Mouse (Mus musculus) gastrocnemius, postnatal 4 days (tissue): Measurements from ENCODE around the gene Sult1a1. TPM values are rescaled to one million over a fixed set of nuclear protein-coding genes. Genes with fewer than 3 reads are reported as not detected.

Source experiments
- DNase-seq, 2 experiments: peaks; one replicate each; pipeline ENCODE4 v3.0.0; 2021 to 2022; ENCODE audit warnings: low spot score in 2 of 2, mixed read lengths in 2 of 2
- total RNA-seq, 2 experiments: library from RNA; stranded (reverse); gene quantifications; 2 replicates each; pipeline ENCODE4 v1.2.3; 2021

Gene Sult1a1
- total RNA-seq, 2 experiments from 2014 or later, result 13.1 to 14.2 TPM

DNA sequence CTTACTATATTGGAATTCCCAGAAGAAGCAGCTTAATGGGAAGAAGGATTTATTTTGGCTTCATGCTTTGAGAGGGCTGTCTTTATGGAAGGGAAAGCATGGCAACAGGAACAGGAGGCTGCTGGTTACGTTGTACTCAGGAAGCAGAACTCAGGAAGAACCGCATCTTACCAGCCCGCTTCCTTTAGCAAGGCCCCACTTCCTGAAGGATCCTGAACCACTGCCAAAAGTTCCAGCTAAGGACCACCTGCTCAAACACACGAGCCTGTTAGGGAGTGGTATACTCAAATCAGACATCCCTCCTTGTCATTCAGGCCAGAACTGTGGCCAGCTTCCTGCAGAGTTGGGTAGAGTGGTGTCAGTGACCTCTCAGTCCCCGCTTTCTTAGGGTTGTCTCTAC is 7.8 kb downstream of the Sult1a1 start:
- no peak for DNase-seq

DNA sequence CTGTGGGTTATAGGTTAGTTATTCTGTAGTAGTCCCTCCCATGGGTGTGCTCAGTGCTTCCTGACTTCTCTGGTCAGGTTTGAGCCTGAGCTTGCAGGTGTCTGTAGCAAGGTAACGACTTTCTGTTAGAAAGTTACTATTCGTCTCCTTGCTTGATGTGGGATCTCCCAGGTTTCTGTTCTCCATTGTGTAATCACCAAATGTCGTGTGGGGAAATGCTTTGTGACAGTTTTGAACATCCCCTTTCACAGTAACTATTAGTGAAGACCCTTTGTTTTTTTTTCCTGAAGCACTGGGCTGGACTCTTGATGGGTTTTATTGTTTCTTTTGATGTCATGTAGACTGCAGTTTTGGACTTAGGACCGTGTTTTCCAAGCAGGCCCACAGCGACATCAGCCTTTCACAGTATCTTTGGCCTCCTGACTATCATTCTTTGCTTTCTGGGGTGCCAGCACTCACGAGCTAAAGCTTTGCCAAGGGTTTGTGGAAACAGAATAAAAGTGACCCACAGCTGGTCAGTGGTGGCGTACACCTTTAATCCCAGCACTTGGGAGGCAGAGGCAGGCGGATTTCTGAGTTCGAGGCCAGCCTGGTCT is 8.6 kb downstream of the Sult1a1 start:
- DNase-seq, result no peak

DNA sequence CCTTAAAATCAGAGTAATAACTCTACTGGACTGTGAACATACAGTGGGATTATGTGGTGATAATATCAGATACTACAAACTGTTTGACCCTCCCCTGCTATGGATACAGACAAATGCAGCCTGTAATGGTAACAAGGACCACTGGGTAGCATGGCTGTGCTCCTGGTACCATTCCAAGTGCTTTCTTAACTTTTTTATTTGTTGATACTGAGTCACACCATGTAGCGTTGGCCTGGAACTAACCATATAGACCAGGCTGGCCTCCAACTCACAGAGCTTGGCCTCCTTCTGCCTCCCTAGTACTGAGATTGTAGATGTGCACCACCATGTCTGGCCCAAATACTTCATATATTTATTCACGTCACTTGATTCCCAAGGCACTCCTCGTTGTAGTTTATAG is 11.0 kb downstream of the Sult1a1 start:
- DNase-seq, result no peak

DNA sequence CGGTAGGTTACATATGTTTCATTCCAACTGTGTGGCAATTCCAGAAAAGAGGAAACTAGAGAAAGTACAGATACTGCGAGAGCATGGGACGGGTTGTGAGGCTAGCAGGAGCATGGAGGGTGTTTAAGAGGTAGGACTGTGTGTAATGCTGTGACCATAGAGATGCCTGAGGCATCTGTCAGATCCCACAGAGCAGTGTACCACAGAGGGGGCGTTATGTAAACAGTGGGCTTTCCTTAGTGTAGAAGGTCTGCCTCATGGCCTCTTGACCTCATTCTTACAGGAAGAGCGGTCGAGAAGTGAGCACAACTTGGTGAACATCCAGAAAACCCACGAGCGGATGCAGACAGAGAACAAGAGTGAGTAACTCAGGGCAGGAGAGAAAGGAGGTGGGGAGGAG is 12.6 kb downstream of the Sult1a1 start:
- DNase-seq, result no peak

DNA sequence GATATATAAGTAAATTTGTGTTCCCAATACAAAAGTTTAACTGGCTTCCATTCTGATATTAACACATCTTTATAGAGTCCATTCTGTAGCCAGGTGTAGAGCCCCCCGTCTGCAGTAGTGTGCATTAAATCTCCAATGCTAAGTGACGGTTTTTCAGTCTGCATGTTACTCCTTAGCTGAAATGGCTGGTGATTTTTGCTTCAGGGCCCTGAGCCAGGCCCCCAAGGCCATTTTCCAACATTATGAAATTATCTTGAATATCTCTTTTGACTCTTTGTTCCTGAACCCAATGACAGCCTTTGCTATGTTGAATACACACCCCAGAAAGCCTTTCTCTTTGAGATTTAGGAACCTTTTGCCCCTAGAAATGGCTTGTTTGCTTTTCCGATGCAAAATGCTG is 16.5 kb downstream of the Sult1a1 start:
- no peak for DNase-seq

DNA sequence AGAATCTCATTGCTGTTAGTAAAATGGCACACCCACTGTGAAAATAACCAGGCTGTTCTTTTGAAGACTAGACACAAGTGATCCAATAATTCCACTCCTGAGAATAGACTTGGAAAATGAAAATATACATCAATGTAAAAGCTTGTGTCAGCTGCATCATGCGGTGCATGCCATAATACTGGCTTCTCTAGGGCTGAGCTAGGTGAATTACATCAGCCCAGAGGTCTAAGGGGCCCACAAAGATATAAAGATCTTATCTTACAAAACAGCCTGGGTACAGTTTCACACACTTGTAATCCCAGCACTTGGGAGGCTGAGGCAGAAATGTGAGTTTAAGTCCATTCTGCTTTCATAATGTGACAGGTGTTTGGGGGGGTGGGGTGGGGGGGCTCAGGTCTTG is 18.7 kb downstream of the Sult1a1 start:
- DNase-seq, result no peak

DNA sequence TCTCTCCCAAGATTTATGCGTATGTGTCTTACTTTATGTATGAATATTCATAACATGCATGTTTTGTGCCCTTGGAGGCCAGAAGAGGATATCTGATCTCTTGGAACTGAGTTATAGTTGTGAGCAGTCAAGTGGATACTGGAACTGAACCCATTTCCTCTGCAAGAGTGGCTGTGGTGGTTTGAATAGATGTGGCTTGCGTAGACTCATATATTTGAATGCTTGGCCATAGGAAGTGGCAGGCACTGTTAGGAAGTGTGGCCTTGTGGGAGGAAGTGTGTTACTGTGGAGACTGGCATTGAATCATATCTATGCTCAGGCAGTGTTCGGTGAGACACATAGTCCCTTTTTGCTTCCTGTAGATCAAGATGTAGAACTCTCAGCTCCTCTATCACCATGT is 20.5 kb downstream of the Sult1a1 start:
- no peak for DNase-seq

DNA sequence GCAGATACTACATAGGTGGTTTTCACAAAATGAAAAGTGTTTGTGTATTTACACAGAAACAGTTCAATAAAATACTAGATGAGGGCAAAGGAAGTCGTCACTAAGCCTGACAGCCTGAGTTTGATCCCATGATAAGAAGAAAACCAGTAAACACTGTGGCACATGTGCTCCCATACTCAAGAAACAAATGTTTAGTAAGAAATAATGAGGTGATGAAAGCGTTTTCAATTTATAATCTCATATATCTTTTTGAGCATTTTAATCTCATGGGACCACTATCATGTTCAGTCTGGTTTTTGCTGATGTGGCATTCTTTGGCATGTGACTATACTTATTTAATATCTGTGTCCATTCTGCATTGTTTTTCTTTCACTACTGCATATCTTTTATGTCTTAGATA is 22.2 kb downstream of the Sult1a1 start:
- no peak for DNase-seq

DNA sequence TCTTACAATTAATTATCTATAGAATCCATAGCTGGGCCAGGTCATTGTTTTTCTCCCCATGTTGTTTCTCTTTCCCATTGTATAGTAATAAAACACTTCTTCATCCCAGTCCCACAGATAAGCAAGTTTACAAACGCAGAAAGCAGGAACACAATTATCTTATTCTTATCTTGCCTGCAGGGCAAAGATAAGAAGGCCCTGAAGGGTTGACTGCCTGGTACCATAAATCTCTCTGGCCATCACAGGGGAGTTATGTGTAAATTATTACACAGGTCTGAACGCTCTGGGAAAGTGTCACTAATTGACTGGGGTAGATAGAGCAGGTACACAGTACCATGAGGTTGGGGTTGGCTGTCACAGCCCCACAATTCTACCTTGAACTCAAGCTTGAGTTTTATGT is 25.4 kb downstream of the Sult1a1 start:
- DNase-seq, result no peak

DNA sequence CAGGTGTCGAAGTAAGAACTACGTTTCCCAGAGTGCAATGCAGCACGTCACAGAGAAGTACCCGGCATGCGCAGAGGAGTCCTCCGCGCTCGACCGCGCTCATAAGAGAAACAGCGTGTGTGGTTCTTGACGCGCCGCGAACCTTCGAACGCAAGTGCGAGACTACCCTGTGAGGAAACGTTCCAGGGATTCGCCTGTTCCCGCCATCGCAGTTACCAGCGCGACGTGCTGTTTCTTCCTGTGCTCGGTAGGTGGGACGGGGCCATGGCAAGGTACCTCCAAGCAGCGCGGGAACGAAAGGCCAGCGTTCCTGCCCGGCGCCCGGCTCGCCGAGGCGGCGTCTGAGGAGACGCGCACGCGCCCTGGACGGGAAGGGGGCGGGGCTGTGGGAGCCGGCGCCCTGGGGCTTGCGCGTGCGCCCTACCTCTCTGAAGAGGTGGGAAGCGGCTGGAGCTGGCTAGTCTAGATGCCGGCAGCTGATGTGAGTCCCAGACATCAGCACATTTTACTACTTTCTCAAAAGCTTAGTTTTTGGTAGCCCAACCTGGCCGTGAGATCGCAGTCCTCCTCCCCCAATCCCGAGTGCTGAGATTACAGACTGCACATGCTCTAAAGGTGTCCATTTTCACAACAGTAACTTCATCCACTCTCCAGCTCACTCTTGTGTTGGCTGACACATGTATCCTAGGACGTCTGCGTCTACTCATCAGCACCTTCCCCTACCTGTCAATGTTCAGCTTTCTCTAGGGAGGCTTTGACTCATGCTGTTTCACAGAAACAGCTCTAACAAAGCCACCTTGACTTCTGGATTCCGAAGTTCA is 26.8 kb downstream of the Sult1a1 start, which contains the start of gene Sgf29:
Gene Sgf29 (plus strand): TSS at position 79 of the 821 bp plus-strand sequence.
- peak; percentile 91 to 94 for DNase-seq

DNA sequence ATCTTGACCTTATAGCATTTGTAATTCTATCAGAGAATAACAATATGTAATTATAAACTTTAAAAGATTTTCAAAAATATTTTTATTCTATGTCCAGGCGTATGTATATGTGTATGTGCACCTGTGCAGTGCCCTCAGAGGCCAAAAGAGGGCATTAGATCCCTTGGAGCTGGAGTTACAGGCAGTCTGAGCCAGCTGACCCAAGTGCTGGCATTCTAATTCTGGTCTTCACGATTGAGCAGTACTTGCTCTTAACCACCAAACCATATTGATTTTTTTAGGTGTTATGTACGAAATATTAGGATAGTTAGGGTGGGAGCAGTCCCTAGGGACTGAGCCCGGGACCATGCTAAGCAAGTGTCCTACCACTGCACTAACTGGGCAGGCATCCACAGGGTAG is 27.7 kb downstream of the Sult1a1 start:
- DNase-seq, result no peak

DNA sequence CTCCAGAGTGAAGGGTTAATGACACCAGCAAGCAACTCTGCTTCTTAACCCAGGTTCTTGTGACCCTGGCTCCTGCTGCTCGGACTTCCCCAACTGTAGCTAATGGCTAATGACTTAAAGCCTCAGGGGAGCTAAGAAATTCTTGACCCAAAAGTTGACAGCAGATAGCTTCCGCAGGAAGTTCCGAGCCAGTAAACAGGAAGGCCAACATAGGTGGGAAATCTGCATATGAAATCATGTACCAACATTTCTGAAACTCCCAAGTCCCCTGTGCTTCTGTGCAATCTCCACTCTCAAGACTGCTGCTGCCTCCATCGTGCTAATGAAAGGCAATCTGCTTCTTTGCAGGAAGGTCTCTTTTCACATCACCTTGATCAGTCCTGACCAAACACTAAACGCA is 30.5 kb downstream of the Sult1a1 start:
- no peak for DNase-seq

DNA sequence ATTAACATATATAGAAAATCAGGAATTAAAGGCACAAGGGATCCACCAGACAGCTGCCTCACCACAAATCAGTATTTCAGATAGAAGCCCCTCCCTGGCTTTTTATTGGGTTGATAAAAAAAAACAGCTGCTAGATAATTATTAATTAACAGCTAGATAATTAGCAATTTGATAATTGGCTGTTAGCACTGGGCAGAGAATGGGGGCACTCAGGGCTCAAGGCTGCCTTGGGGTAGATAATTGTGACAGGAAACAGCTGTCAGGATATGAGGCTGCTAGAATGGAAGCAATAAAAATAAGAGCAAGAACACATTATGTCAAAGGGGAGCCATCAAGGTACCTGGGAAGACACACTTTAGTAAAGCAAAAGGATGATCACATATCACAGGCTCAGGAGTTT is 31.3 kb downstream of the Sult1a1 start:
- DNase-seq, result no peak

DNA sequence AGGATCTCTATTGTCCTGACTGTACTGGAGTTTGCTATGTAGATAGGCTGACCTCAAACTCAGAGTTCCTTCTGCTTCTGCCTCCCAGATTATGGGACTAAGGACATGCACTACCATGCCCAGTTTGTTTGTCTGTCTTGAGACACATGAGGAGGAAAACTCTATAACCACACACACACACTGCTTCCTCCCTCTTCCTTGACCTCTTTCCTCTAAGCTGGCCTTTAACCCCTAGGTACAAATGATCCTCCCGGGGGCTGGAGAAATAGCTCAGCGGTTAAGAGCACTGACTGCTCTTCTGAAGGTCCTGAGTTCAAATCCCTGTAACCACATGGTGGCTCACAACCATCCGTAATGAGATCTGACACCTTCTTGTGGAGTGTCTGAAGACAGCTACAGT is 31.9 kb downstream of the Sult1a1 start:
- no peak for DNase-seq

DNA sequence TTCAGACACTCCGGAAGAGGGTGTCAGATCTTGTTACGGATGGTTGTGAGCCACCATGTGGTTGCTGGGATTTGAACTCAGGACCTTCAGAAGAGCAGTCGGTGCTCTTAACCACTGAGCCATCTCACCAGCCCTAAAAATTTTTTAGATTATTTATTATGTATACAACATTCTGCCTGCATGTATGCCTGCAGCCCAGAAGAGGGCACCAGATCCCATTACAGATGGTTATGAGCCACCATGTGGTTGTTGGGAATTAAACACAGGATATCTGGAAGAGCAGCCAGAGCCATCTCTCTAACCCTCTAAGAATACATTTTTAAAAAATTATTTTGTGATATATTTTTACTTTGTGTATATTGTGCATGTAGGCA is 33.0 kb downstream of the Sult1a1 start:
- DNase-seq, result peak in 1 of 2 experiments; percentile 22

DNA sequence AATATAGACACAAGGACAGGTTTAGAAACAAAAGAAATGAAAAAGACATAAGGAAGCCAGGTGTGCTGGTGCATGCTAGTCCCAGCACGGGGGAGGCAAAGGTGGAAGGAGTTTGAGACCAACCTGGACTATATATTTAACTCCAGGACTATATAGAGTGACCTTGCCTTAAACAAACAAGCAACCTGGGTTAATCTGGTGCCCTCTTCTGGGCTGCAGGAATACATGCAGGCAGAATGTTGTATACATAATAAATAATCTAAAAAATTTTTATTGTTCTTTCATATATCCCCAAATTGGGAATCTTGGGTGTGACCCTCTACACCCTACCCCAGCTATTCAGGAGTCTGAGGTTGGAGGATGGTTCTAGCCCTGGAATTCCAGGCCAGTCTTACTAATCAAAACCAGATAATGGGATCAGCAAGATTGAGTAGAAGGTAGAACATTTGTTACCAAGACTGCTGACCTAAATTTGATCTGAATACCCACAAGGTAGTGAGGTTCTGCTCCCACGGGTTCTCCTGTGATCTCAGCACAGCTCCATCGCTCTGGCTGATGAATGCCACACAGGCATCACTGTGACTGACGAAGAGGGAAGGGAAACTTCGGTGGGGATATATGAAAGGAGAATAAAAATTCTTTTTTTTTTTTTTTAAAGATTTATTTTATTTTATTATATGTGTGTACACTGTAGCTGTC is 33.5 kb downstream of the Sult1a1 start:
- DNase-seq, result no peak

DNA sequence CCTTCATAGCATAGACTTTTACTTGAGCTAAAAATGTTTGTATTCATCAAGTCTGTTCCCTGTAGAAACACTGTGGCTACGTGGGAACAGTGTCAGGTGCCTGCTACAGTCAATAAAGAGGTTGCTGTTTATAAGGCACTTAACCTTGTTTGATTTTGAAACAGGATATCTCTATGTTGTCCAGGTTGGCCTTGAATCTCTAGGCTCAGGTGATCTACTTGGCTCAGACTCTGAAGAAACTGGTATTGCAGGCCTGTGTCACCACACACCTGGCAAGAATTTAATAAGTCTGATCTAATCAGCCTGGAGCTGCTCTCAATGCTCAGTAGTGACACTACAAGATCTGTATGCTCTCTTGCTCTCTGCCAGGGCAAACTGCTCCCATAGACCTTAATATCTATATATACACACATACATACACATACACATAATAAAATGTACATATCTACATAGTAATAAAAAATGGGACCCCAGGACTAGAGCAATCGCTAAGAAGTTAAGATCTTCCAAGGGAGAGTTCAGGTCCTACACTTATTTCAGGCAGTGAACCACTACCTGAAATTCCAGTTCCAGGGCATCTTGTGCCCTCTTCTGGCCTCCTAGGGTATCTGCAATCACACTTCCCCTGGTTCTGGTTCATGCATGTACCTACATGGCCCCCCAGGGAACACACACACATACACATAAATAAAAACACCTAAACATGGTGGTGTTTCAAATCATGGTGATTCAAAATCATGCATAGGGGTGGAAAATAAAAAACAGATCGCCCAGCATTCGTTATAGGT is 39.3 kb downstream of the Sult1a1 start:
- DNase-seq, result no peak

DNA sequence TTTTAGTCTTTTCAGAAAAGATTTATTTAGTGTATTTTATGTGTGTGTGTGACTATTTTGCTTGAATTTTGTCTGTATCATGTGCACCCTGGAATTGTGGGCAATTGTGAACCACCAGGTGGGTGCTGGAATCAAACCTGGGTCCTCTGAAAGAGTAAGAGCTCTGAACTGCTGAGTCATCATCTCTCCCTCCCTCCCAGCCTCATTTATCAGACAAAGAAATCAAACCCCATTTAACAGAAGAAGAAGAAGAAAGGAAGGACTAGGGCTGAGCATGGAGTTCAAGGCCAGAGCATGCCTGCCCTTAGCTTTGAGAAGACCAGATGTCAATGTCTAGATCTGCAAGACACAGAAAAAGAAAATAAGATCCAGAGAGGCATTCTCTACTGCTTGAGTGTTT is 40.9 kb downstream of the Sult1a1 start:
- no peak for DNase-seq

DNA sequence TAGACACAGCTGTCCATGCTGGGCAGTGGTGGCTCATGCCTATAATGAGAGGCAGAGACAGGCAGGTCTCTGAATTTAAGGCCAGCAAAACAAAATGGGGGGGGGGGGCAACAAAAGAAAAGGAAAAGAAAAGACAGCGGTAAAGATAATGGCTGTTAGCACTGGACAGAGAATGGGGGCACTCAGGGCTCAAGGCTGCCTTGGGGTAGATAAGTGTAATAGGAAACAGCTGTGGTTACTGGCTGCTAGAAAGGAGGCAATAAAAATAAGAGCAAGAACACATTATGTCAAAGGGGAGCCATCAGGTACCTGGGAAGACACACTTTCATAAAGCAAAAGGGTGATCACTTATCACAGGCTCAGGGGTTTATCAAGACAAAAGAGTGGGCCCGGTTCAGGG is 43.8 kb downstream of the Sult1a1 start:
- DNase-seq, result no peak

DNA sequence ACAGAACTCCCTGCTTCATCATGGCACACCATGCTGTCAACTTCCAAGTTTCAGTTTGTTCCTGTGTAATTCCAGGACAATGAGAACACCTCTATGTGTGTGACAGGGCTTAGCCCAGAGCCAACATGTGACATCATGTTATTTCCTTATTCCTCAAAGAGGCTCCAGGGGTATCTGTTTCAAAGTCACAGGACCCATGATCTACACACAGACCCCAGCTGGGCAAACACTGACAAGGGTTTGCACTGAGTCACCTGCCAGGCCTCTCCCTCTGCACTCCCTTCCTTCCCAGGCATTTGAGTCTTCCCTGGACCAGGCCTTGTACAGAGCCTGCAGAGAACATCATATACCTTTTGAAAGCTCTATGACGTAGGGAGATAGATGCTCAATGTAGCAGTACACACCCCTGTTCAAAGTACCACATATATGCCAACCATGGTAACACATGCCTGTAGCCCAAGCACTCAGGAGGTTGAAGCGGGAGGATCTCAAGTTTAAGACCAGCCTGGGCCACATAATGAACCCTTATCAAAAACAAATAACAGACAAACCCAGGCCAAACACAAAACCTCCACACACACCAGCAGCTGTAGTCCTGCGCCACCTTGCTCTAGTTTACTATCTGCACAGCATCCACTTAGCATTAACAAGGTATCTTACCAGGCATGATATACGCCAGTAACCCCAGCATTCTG is 45.3 kb downstream of the Sult1a1 start, which contains the start of gene Nupr1:
Gene Nupr1 (minus strand): TSS at position 38 of the 695 bp plus-strand sequence.
- DNase-seq, result no peak

DNA sequence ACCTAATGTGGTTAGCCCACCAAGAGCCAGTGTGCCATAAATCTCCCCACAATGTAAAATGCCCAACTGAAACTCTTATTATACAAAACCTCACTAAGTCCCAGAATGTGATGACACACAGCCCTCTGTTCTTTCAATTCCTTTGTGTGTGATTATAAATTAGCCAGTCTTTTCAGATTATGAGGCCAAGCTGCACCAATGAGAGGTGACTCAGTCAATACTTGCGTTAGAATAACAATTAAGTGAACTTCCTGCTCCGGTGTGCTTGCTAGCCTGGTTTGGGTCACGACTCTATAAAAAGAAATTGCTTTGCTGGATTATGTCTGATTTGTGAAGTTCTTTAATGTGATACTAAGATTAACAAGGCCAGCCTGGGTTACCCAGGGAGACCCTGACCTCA is 46.3 kb downstream of the Sult1a1 start:
- DNase-seq, result no peak
